Mouse (Mus musculus): ENCODE data around the gene Pdzd9. TPM values are rescaled to one million over a fixed set of nuclear protein-coding genes. Genes with fewer than 3 reads are reported as not detected.

The Pdzd9 gene
- polyA plus RNA-seq, 1 experiment from 2014 or later = 0.09 TPM

GRCm38 (mm10) chr7:120671271-120671670 lies 1.1 kb upstream of the Pdzd9 start:
- DNase-seq (no peak), ATAC-seq (no peak)
- TF ChIP-seq CTCF (IDR thresholded peaks at IDR 0.05; ENCODE audit: low read depth) (no peak), EP300 (IDR thresholded peaks at IDR 0.05; ENCODE audit: low read depth) (no peak)
- H3K4me2 ChIP-seq (ENCODE audit: low read depth, low read length) = no peak overlapping the region
- no peaks in the 10 kb centered on the region for H3K9me3 ChIP-seq (ENCODE audit: low read length)
- no peaks in the 10 kb centered on the region for H3K27me3 ChIP-seq (ENCODE audit: insufficient read depth, low read length)
- peaks cover 2% of the 10 kb centered on the region; the same call in 1 of the 2 replicates for H3K4me1 ChIP-seq (ENCODE audit: insufficient read depth)
- no peak overlapping the region for H3K9ac ChIP-seq (replicated peaks)
- no peaks in the 10 kb centered on the region for H3K36me3 ChIP-seq (replicated peaks; ENCODE audit: insufficient read depth, low read length)
- 69% methylated on average over 2 of the region's 2 CpGs for WGBS (ENCODE audit: insufficient replicate concordance)
- no peak overlapping the region for H3K4me3 ChIP-seq (ENCODE audit: low read depth, low read length)
- H3K27ac ChIP-seq (ENCODE audit: low read depth) = no peak overlapping the region

- ATAC-seq (no peak), DNase-seq (peak; percentile 38)
- no peak overlapping the region for H3K9ac ChIP-seq (replicated peaks)
- H3K4me3 ChIP-seq (ENCODE audit: low read depth, low read length) = no peak overlapping the region
- TF ChIP-seq EP300 (IDR thresholded peaks at IDR 0.05; ENCODE audit: low read depth) = no peak
- no peak for TF ChIP-seq CTCF (IDR thresholded peaks at IDR 0.05; ENCODE audit: low read depth)
- H3K9me3 ChIP-seq (ENCODE audit: low read length) = no peaks in the 10 kb centered on the region
- WGBS (ENCODE audit: insufficient replicate concordance) = 68% methylated on average over 4 of the region's 4 CpGs
- H3K4me2 ChIP-seq (ENCODE audit: low read depth, low read length) = no peak overlapping the region
- no peaks in the 10 kb centered on the region for H3K4me1 ChIP-seq (ENCODE audit: insufficient read depth)
- no peak overlapping the region for H3K27ac ChIP-seq (ENCODE audit: low read depth)
- peaks cover 30% of the 10 kb centered on the region for H3K36me3 ChIP-seq (replicated peaks; ENCODE audit: insufficient read depth, low read length)
- H3K27me3 ChIP-seq (ENCODE audit: insufficient read depth, low read length) = no peaks in the 10 kb centered on the region
These were observed 8.1 kb downstream of the Pdzd9 start for GRCm38 (mm10) chr7:120662079-120662478.

GRCm38 (mm10) chr7:120647849-120648248 lies 22.3 kb downstream of the Pdzd9 start:
- H3K27ac ChIP-seq (ENCODE audit: low read depth) = no peak overlapping the region
- ATAC-seq (no peak), DNase-seq (no peak)
- H3K27me3 ChIP-seq (ENCODE audit: insufficient read depth, low read length) = no peaks in the 10 kb centered on the region
- no peak for TF ChIP-seq CTCF (IDR thresholded peaks at IDR 0.05; ENCODE audit: low read depth)
- no peak for TF ChIP-seq EP300 (IDR thresholded peaks at IDR 0.05; ENCODE audit: low read depth)
- no peaks in the 10 kb centered on the region for H3K9me3 ChIP-seq (ENCODE audit: low read length)
- 73% methylated on average over 2 of the region's 2 CpGs for WGBS (ENCODE audit: insufficient replicate concordance)
- no peaks in the 10 kb centered on the region for H3K4me1 ChIP-seq (ENCODE audit: insufficient read depth)
- H3K4me3 ChIP-seq (ENCODE audit: low read depth, low read length) = no peak overlapping the region
- H3K4me2 ChIP-seq (ENCODE audit: low read depth, low read length) = no peak overlapping the region
- H3K9ac ChIP-seq (replicated peaks) = no peak overlapping the region
- H3K36me3 ChIP-seq (replicated peaks; ENCODE audit: insufficient read depth, low read length) = peaks cover 78% of the 10 kb centered on the region

GRCm38 (mm10) chr7:120643217-120643616 lies 26.9 kb downstream of the Pdzd9 start:
- WGBS (ENCODE audit: insufficient replicate concordance) = 75% methylated on average over 4 of the region's 4 CpGs
- Histone ChIP-seq H3K36me3 (replicated peaks; ENCODE audit: insufficient read depth, low read length) (peaks cover 69% of the 10 kb centered on the region), H3K4me2 (ENCODE audit: low read depth, low read length) (no peak overlapping the region), H3K4me3 (ENCODE audit: low read depth, low read length) (no peak overlapping the region), H3K9me3 (ENCODE audit: low read length) (no peaks in the 10 kb centered on the region), H3K9ac (replicated peaks) (no peak overlapping the region), H3K4me1 (ENCODE audit: insufficient read depth) (no peaks in the 10 kb centered on the region), H3K27me3 (ENCODE audit: insufficient read depth, low read length) (no peaks in the 10 kb centered on the region), H3K27ac (ENCODE audit: low read depth) (no peak overlapping the region)
- no peak for DNase-seq
- no peak for TF ChIP-seq EP300 (IDR thresholded peaks at IDR 0.05; ENCODE audit: low read depth)
- peak; percentile 34 for TF ChIP-seq CTCF (IDR thresholded peaks at IDR 0.05; ENCODE audit: low read depth)
- no peak for ATAC-seq

GRCm38 (mm10) chr7:120635821-120636220 lies 34.3 kb downstream of the Pdzd9 start:
- no peaks in the 10 kb centered on the region for H3K9me3 ChIP-seq (ENCODE audit: low read length)
- 2% methylated on average over 11 of the region's 11 CpGs for WGBS (ENCODE audit: insufficient replicate concordance)
- ATAC-seq (peak; percentile 16; the same call in 1 of the 2 replicates), DNase-seq (peak; percentile 27)
- peaks cover 28% of the 10 kb centered on the region for H3K36me3 ChIP-seq (replicated peaks; ENCODE audit: insufficient read depth, low read length)
- H3K4me1 ChIP-seq (ENCODE audit: insufficient read depth) = 0 out of 2 replicates have a peak, but pooled peaks cover 5% of the 10 kb centered on the region
- H3K4me2 ChIP-seq (ENCODE audit: low read depth, low read length) = peak overlapping the region; percentile 88
- TF ChIP-seq CTCF (IDR thresholded peaks at IDR 0.05; ENCODE audit: low read depth) (no peak), EP300 (IDR thresholded peaks at IDR 0.05; ENCODE audit: low read depth) (no peak)
- H3K27ac ChIP-seq (ENCODE audit: low read depth) = peak overlapping the region; percentile 97
- peak overlapping the region; percentile 98 for H3K9ac ChIP-seq (replicated peaks)
- H3K27me3 ChIP-seq (ENCODE audit: insufficient read depth, low read length) = no peaks in the 10 kb centered on the region
- H3K4me3 ChIP-seq (ENCODE audit: low read depth, low read length) = peak overlapping the region; percentile 96

GRCm38 (mm10) chr7:120635362-120635781 lies 34.8 kb downstream of the Pdzd9 start:
- Histone ChIP-seq H3K36me3 (replicated peaks; ENCODE audit: insufficient read depth, low read length) (peaks cover 25% of the 10 kb centered on the region), H3K4me3 (ENCODE audit: low read depth, low read length) (peak overlapping the region; percentile 96)
- WGBS (ENCODE audit: insufficient replicate concordance) = 1% methylated on average over 32 of the region's 32 CpGs

More at GRCm38 (mm10) chr7:120635362-120635781, 34.8 kb downstream of the Pdzd9 start:
- Histone ChIP-seq H3K4me1 (ENCODE audit: insufficient read depth) (0 out of 2 replicates have a peak, but pooled peaks cover 5% of the 10 kb centered on the region), H3K9me3 (ENCODE audit: low read length) (no peaks in the 10 kb centered on the region), H3K27ac (ENCODE audit: low read depth) (peak overlapping the region; percentile 97), H3K4me2 (ENCODE audit: low read depth, low read length) (peak overlapping the region; percentile 88), H3K27me3 (ENCODE audit: insufficient read depth, low read length) (no peaks in the 10 kb centered on the region), H3K9ac (replicated peaks) (peak overlapping the region; percentile 98)
- TF ChIP-seq CTCF (IDR thresholded peaks at IDR 0.05; ENCODE audit: low read depth) (no peak), EP300 (IDR thresholded peaks at IDR 0.05; ENCODE audit: low read depth) (no peak)
- DNase-seq (no peak), ATAC-seq (peak; percentile 78)

Data from liver, postnatal 0 days (tissue).